Mouse (Mus musculus) heart, embryonic 14.5 days (tissue): ENCODE measurements around the gene Gm20431. TPM values are rescaled to one million over a fixed set of nuclear protein-coding genes. Genes with fewer than 3 reads are reported as not detected.
A peak's percentile ranks its signal among the peaks of the same experiment; 100 is the strongest.

ENCODE experiments used
- ATAC-seq: fragments of 200-750 bp; cut with Nextera tagmentation; 2 replicates; pipeline ENCODE4 v1.8.0; 2017; ENCODE audit warnings: low read depth, moderate TSS enrichment; ENCODE audit not compliant: insufficient number of reproducible peaks, insufficient read depth, low FRiP score
- H3K27ac ChIP-seq, 2 experiments: fragments of 200-500 bp in 1 of 2; fragments of 300-500 bp in 1 of 2; sonication (generic) in 1 of 2; replicated peaks in 1 of 2; 2 replicates each; pipeline ENCODE4 v1.5.1; 2012 to 2014; ENCODE audit warnings: low read depth in 2 of 2, low read length in 2 of 2, control low read depth in 1 of 2, mild to moderate bottlenecking in 1 of 2, mixed read lengths in 1 of 2; ENCODE audit not compliant: control insufficient read depth in 1 of 2, insufficient read depth in 1 of 2
- H3K27me3 ChIP-seq: fragments of 300-500 bp; sonication (generic); 2 replicates; pipeline ENCODE4 v1.6.1; 2014; ENCODE audit warnings: mild to moderate bottlenecking, low read length, control low read depth; ENCODE audit not compliant: control insufficient read depth, insufficient read depth
- H3K36me3 ChIP-seq: fragments of 300-500 bp; sonication (generic); 2 replicates; pipeline ENCODE4 v1.6.1; 2014; ENCODE audit warnings: mild to moderate bottlenecking, control low read depth, low read length, mixed read lengths; ENCODE audit not compliant: control insufficient read depth, insufficient read depth
- H3K4me1 ChIP-seq, 2 experiments: fragments of 200-500 bp in 1 of 2; fragments of 300-500 bp in 1 of 2; sonication (generic) in 1 of 2; 2 replicates each; pipeline ENCODE4 v1.6.1; 2012 to 2014; ENCODE audit warnings: low read length in 2 of 2, control low read depth in 1 of 2, mixed read lengths in 1 of 2; ENCODE audit not compliant: control insufficient read depth in 2 of 2, insufficient read depth in 2 of 2
- H3K4me2 ChIP-seq: fragments of 300-500 bp; sonication (generic); 2 replicates; pipeline ENCODE4 v1.6.1; 2014; ENCODE audit warnings: mild to moderate bottlenecking, low read length
- H3K4me3 ChIP-seq, 2 experiments: fragments of 200-500 bp in 1 of 2; fragments of 300-500 bp in 1 of 2; sonication (generic) in 1 of 2; 2 replicates each; pipeline ENCODE4 v1.5.1; 2012 to 2014; ENCODE audit warnings: low read length in 2 of 2, mild to moderate bottlenecking in 2 of 2, control low read depth in 1 of 2, low read depth in 1 of 2, moderate library complexity in 1 of 2; ENCODE audit not compliant: control insufficient read depth in 1 of 2, insufficient read depth in 1 of 2
- H3K9ac ChIP-seq: fragments of 300-500 bp; sonication (generic); 2 replicates; pipeline ENCODE4 v1.6.1; 2014; ENCODE audit warnings: mild to moderate bottlenecking, low read length
- H3K9me3 ChIP-seq: fragments of 300-500 bp; sonication (generic); 2 replicates; pipeline ENCODE4 v1.6.1; 2016; ENCODE audit warnings: low read length, control low read depth; ENCODE audit not compliant: control insufficient read depth
- whole genome bisulfite sequencing: fragments of 180-500 bp; shearing (Covaris S2); extraction: QIAGEN DNeasy Blood & Tissue Kit; methylation state at CpG from one replicate; pipeline ENCODE4 v1.1.7; 2014; 5-methylcytosine and 5-hydroxymethylcytosine counted together
- polyA plus RNA-seq: library from polyadenylated mRNA; unstranded; fragments of >200 nt; fragmentation: Nextera tagmentation; extraction: Ambion mirVana; gene quantifications from 2 replicates; pipeline ENCODE4 v1.2.1, GENCODE M21; 2014

The Gm20431 gene
- polyA plus RNA-seq, 1 experiment from 2014 or later: 0.19 TPM

- Histone ChIP-seq H3K36me3 (peaks cover 18% of the 10 kb centered on the region), H3K4me2 (peak overlapping the region; percentile 99; the same call in 1 of the 2 replicates), H3K27ac (no peak overlapping the region), H3K9me3 (no peaks in the 10 kb centered on the region), H3K4me3 (no peak overlapping the region), H3K9ac (peak overlapping the region; percentile 22), H3K27me3 (no peaks in the 10 kb centered on the region), H3K4me1 (peaks cover 22 to 34% of the 10 kb centered on the region in 2 experiments)
- 43% methylated on average over 11 of the region's 11 CpGs for WGBS
- ATAC-seq: no peak
These were observed 2.6 kb downstream of the Gm20431 start for GRCm38 (mm10) chr2:167658712-167659111.

- ATAC-seq: no peak
- H3K36me3 ChIP-seq: peaks cover 24% of the 10 kb centered on the region
- no peak overlapping the region for H3K4me2 ChIP-seq
- H3K27me3 ChIP-seq: no peaks in the 10 kb centered on the region
- no peak overlapping the region for H3K27ac ChIP-seq
- H3K4me1 ChIP-seq: peaks cover 22 to 34% of the 10 kb centered on the region in 2 experiments
- H3K4me3 ChIP-seq: no peak overlapping the region
- H3K9me3 ChIP-seq: no peaks in the 10 kb centered on the region
- H3K9ac ChIP-seq: no peak overlapping the region
- WGBS: 88% methylated on average over 4 of the region's 4 CpGs
These were observed 3.3 kb downstream of the Gm20431 start for GRCm38 (mm10) chr2:167657973-167658372.

- Histone ChIP-seq H3K4me2 (0 out of 2 replicates have a peak overlapping the region, but pooled peaks have one; percentile 1), H3K4me1 (peaks cover 22 to 28% of the 10 kb centered on the region in 2 experiments), H3K27ac (no peak overlapping the region), H3K36me3 (peaks cover 33% of the 10 kb centered on the region), H3K4me3 (no peak overlapping the region), H3K9me3 (no peaks in the 10 kb centered on the region), H3K9ac (no peak overlapping the region), H3K27me3 (no peaks in the 10 kb centered on the region)
- 80% methylated on average over 16 of the region's 16 CpGs for WGBS
- ATAC-seq: no peak
These were observed 4.4 kb downstream of the Gm20431 start for GRCm38 (mm10) chr2:167656629-167657478.

- Histone ChIP-seq H3K4me2 (no peak overlapping the region), H3K36me3 (peaks cover 38% of the 10 kb centered on the region), H3K4me1 (peaks cover 15 to 18% of the 10 kb centered on the region in 2 experiments), H3K4me3 (no peak overlapping the region), H3K27me3 (no peaks in the 10 kb centered on the region), H3K9ac (no peak overlapping the region), H3K9me3 (no peaks in the 10 kb centered on the region), H3K27ac (no peak overlapping the region)
- 81% methylated on average over 9 of the region's 10 CpGs for WGBS
- no peak for ATAC-seq
These were observed 6.2 kb downstream of the Gm20431 start for GRCm38 (mm10) chr2:167654911-167655600.

- Histone ChIP-seq H3K4me3 (no peak overlapping the region), H3K27ac (no peak overlapping the region), H3K9ac (no peak overlapping the region), H3K9me3 (no peaks in the 10 kb centered on the region), H3K27me3 (no peaks in the 10 kb centered on the region), H3K36me3 (peaks cover 46% of the 10 kb centered on the region), H3K4me1 (peaks cover 0 to 2% of the 10 kb centered on the region in 2 experiments; a peak in 1 of 4 replicates), H3K4me2 (no peak overlapping the region)
- 64% methylated on average over 7 of the region's 7 CpGs for WGBS
- ATAC-seq: no peak
These were observed 8.6 kb downstream of the Gm20431 start for GRCm38 (mm10) chr2:167652694-167653093.

- no peaks in the 10 kb centered on the region for H3K4me1 ChIP-seq
- no peaks in the 10 kb centered on the region for H3K27me3 ChIP-seq
- peaks cover 49% of the 10 kb centered on the region for H3K36me3 ChIP-seq
- WGBS: 88% methylated on average over 9 of the region's 9 CpGs
- H3K4me2 ChIP-seq: no peak overlapping the region
- no peak overlapping the region for H3K9ac ChIP-seq
- H3K27ac ChIP-seq: no peak overlapping the region
- no peak overlapping the region for H3K4me3 ChIP-seq
- ATAC-seq: no peak
- H3K9me3 ChIP-seq: no peaks in the 10 kb centered on the region
These were observed 9.7 kb downstream of the Gm20431 start for GRCm38 (mm10) chr2:167651622-167652021.

GRCm38 (mm10) chr2:167649290-167650032, 11.8 kb downstream of the Gm20431 start:
- Histone ChIP-seq H3K27ac (no peak overlapping the region), H3K9ac (no peak overlapping the region), H3K36me3 (peaks cover 62% of the 10 kb centered on the region), H3K4me1 (no peaks in the 10 kb centered on the region), H3K9me3 (no peaks in the 10 kb centered on the region), H3K4me2 (no peak overlapping the region), H3K4me3 (no peak overlapping the region), H3K27me3 (no peaks in the 10 kb centered on the region)
- 84% methylated on average over 12 of the region's 12 CpGs for WGBS
- ATAC-seq: no peak
